Mouse (Mus musculus): ENCODE results near the gene She.

She gene

GRCm38 (mm10) chr3:89817056-89817455, 14.1 kb upstream of the She start:
- DNase-seq (ENCODE audit: low read depth, low spot score), result no peak

- DNase-seq (ENCODE audit: low read depth, low spot score), result no peak
These were observed 12.6 kb upstream of the She start for GRCm38 (mm10) chr3:89818605-89819004.

GRCm38 (mm10) chr3:89819897-89820296, 11.3 kb upstream of the She start:
- DNase-seq (ENCODE audit: low read depth, low spot score), result no peak

- DNase-seq (ENCODE audit: low read depth, low spot score), result no peak
These were observed 10.7 kb upstream of the She start for GRCm38 (mm10) chr3:89820311-89821095.

GRCm38 (mm10) chr3:89821096-89821513, 10.1 kb upstream of the She start:
- DNase-seq (ENCODE audit: low read depth, low spot score), result no peak

- no peak for DNase-seq (ENCODE audit: low read depth, low spot score)
These were observed 9.4 kb upstream of the She start for GRCm38 (mm10) chr3:89821548-89822480.

GRCm38 (mm10) chr3:89823594-89823993, 7.6 kb upstream of the She start:
- no peak for DNase-seq (ENCODE audit: low read depth, low spot score)

GRCm38 (mm10) chr3:89826295-89826694, 4.9 kb upstream of the She start:
- DNase-seq (ENCODE audit: low read depth, low spot score), result no peak

GRCm38 (mm10) chr3:89835362-89835761, 4.2 kb downstream of the She start:
- DNase-seq (ENCODE audit: low read depth, low spot score), result no peak

GRCm38 (mm10) chr3:89842258-89842657, 11.1 kb downstream of the She start:
- DNase-seq (ENCODE audit: low read depth, low spot score), result no peak

GRCm38 (mm10) chr3:89843148-89843547, 12.0 kb downstream of the She start:
- DNase-seq (ENCODE audit: low read depth, low spot score), result no peak

GRCm38 (mm10) chr3:89845814-89846213, 14.6 kb downstream of the She start:
- no peak for DNase-seq (ENCODE audit: low read depth, low spot score)

- DNase-seq (ENCODE audit: low read depth, low spot score), result no peak
These were observed 16.0 kb downstream of the She start for GRCm38 (mm10) chr3:89847126-89847525.

- no peak for DNase-seq (ENCODE audit: low read depth, low spot score)
These were observed 16.4 kb downstream of the She start for GRCm38 (mm10) chr3:89847596-89847995.

GRCm38 (mm10) chr3:89848083-89848482, 16.9 kb downstream of the She start:
- no peak for DNase-seq (ENCODE audit: low read depth, low spot score)

- no peak for DNase-seq (ENCODE audit: low read depth, low spot score)
These were observed 22.6 kb downstream of the She start for GRCm38 (mm10) chr3:89853752-89854151.

GRCm38 (mm10) chr3:89857353-89857752, 26.2 kb downstream of the She start:
- DNase-seq (ENCODE audit: low read depth, low spot score), result no peak

GRCm38 (mm10) chr3:89858123-89858522, 27.0 kb downstream of the She start:
- DNase-seq (ENCODE audit: low read depth, low spot score), result peak; percentile 41

GRCm38 (mm10) chr3:89858888-89859287, 27.7 kb downstream of the She start:
- DNase-seq (ENCODE audit: low read depth, low spot score), result no peak

- DNase-seq (ENCODE audit: low read depth, low spot score), result no peak
These were observed 28.8 kb downstream of the She start for GRCm38 (mm10) chr3:89859936-89860335.

GRCm38 (mm10) chr3:89860343-89860742, 29.2 kb downstream of the She start:
- no peak for DNase-seq (ENCODE audit: low read depth, low spot score)

GRCm38 (mm10) chr3:89861070-89861469, 29.9 kb downstream of the She start:
- DNase-seq (ENCODE audit: low read depth, low spot score), result no peak

All from retina, adult 2 months (tissue).